Mouse (Mus musculus): ENCODE results near the gene Cercam. TPM values are rescaled to one million over a fixed set of nuclear protein-coding genes. Genes with fewer than 3 reads are reported as not detected.

Gene Cercam
- polyA plus RNA-seq (2016; fragmentation: Nextera tagmentation; extraction: Ambion mirVana): 22.8 and 26.7 TPM in 2 replicates

DNA sequence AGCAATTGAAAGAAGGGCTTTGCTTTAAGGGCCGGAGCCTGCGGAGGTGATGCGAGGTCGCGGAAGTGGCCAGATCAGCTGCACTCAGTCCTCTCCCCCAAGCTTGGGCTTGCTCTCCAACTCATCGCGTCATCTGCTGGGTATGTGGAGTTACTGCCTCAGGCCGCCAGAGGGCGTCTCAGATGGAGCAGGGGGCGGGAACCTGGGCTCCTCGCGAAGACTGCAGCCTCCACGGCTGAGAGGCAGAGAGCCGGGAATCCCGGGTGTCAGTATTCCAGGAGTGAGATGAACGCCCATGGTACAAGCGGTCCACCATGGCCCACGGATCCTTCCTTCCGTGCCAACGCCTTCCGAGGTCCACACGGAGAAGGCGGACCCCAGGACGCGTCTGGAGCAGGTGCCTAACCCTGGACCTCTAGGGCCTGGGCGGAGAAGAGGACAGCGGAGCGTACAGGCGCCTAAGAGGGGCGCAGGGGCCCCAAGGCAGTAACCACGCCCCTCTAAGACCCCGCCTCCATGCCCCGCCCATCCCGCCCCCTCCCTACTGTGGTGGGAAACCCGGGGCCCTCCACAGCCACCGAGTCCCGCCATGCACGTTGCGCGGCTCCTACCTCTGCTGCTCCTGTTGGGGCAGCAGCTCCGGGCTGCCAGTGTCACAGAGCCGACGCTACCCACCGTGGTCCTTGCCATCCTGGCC is at the start of gene Cercam:
Gene Cercam (plus strand): TSS at position 216 of the 697 bp plus-strand sequence.
- H3K9me3 ChIP-seq: no peaks in the 10 kb centered on the region
- H3K4me1 ChIP-seq: peaks cover 29% of the 10 kb centered on the region
- under 1% methylated on average over 44 of the region's 44 CpGs for WGBS
- peak within 1 kb of the TSS; percentile 71 for H3K4me3 ChIP-seq
- H3K27ac ChIP-seq: peak within 1 kb of the TSS; percentile 90
- peaks cover 17% of the 10 kb centered on the region for H3K27me3 ChIP-seq (ENCODE audit: insufficient read depth, poor library complexity, severe bottlenecking)
- peak; percentile 97 for DNase-seq (ENCODE audit: low spot score)
- H3K36me3 ChIP-seq: peaks cover 16% of the 10 kb centered on the region

DNA sequence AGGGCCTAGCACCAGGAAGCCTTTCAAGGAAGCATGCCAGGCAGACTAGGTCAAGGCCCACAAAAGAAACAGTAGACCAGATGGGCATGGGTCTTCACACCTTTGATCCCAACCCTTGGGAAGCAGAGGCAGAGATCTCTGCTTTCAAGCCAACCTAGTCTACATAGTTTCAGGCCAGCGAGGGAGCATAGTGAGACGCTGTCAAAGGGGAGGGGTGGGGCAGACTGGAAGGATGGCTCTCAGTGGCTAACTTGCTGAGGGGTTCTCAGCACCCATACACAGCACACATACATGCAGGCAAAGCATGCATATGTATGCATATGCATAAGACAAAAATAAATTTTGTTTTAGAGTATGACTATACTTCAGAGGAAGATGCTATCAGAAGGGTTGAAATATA is 49.6 kb upstream of the Cercam start:
- Histone ChIP-seq H3K27me3 (ENCODE audit: insufficient read depth, poor library complexity, severe bottlenecking) (0 out of 2 replicates have a peak, but pooled peaks cover 3% of the 10 kb centered on the region), H3K4me3 (peak overlapping the region; percentile 62), H3K9me3 (no peaks in the 10 kb centered on the region), H3K36me3 (peaks cover 25% of the 10 kb centered on the region), H3K4me1 (peaks cover 27% of the 10 kb centered on the region), H3K27ac (peak overlapping the region; percentile 96)
- no peak for DNase-seq (ENCODE audit: low spot score)
- 17% methylated on average over 2 of the region's 2 CpGs for WGBS

- Histone ChIP-seq H3K27me3 (ENCODE audit: insufficient read depth, poor library complexity, severe bottlenecking) (0 out of 2 replicates have a peak, but pooled peaks cover 3% of the 10 kb centered on the region), H3K4me1 (peaks cover 27% of the 10 kb centered on the region), H3K36me3 (peaks cover 17% of the 10 kb centered on the region), H3K4me3 (peak within 1 kb of the TSS; percentile 62), H3K27ac (peak within 1 kb of the TSS; percentile 96), H3K9me3 (no peaks in the 10 kb centered on the region)
- WGBS: 1% methylated on average over 35 of the region's 35 CpGs
- DNase-seq (ENCODE audit: low spot score): peak; percentile 91
These were observed 48.7 kb upstream of the Cercam start, which contains the start of gene Urm1 for GRCm38 (mm10) chr2:29820025-29820817. TSS of gene Urm1 (plus strand) at chr2:29820075.

DNA sequence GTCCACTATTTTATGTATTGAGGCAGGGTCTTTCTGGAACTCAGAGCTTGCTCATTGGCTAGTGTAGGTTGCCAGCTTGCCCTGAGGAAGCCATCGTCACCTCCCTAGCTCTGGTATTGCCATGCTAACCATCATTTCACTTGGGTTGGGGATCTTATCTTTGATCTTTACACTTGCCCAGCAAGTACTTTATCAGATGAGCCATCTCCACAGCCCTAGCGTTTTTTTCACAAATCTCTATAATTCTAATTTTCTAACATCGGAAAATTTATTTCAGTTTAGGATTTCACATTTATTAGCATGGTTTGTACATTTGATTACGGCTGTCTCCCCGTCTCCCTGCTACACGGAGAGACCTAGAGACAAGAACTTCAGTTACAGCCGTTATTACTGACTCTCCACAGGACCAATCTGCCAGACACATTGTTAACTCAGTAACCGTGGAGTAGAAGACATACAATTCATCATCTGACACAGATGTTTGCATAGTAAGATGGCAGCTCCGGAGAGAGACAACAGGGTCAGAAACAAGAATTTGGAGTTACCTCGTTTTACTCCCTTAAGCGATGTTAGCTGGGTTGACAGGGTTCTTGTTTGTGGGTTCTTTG is 42.5 kb upstream of the Cercam start:
- peak overlapping the region; percentile 96 for H3K4me3 ChIP-seq
- 0 out of 2 replicates have a peak, but pooled peaks cover 4% of the 10 kb centered on the region for H3K36me3 ChIP-seq
- H3K27me3 ChIP-seq (ENCODE audit: insufficient read depth, poor library complexity, severe bottlenecking): no peaks in the 10 kb centered on the region
- 19% methylated on average over 11 of the region's 11 CpGs for WGBS
- DNase-seq (ENCODE audit: low spot score): no peak
- no peaks in the 10 kb centered on the region for H3K9me3 ChIP-seq
- peak overlapping the region; percentile 89 for H3K27ac ChIP-seq
- H3K4me1 ChIP-seq: peaks cover 11% of the 10 kb centered on the region

- Histone ChIP-seq H3K27me3 (ENCODE audit: insufficient read depth, poor library complexity, severe bottlenecking) (no peaks in the 10 kb centered on the region), H3K4me3 (peak overlapping the region; percentile 96), H3K27ac (peak overlapping the region; percentile 89), H3K4me1 (peaks cover 11% of the 10 kb centered on the region), H3K36me3 (0 out of 2 replicates have a peak, but pooled peaks cover 4% of the 10 kb centered on the region), H3K9me3 (no peaks in the 10 kb centered on the region)
- DNase-seq (ENCODE audit: low spot score): peak; percentile 98
- under 1% methylated on average over 48 of the region's 48 CpGs for WGBS
These were observed 41.8 kb upstream of the Cercam start for GRCm38 (mm10) chr2:29826926-29827708.

GRCm38 (mm10) chr2:29827709-29828024 is 41.3 kb upstream of the Cercam start:
- Histone ChIP-seq H3K4me1 (peaks cover 11% of the 10 kb centered on the region), H3K9me3 (no peaks in the 10 kb centered on the region), H3K36me3 (peaks cover 7% of the 10 kb centered on the region; the same call in 1 of the 2 replicates), H3K4me3 (peak overlapping the region; percentile 96), H3K27ac (peak overlapping the region; percentile 89), H3K27me3 (ENCODE audit: insufficient read depth, poor library complexity, severe bottlenecking) (no peaks in the 10 kb centered on the region)
- DNase-seq (ENCODE audit: low spot score): no peak
- 3% methylated on average over 12 of the region's 12 CpGs for WGBS

GRCm38 (mm10) chr2:29831106-29831505 is 37.9 kb upstream of the Cercam start:
- Histone ChIP-seq H3K9me3 (no peaks in the 10 kb centered on the region), H3K27ac (no peak overlapping the region), H3K4me1 (peaks cover 11% of the 10 kb centered on the region), H3K36me3 (peaks cover 35% of the 10 kb centered on the region), H3K4me3 (no peak overlapping the region), H3K27me3 (ENCODE audit: insufficient read depth, poor library complexity, severe bottlenecking) (no peaks in the 10 kb centered on the region)
- no peak for DNase-seq (ENCODE audit: low spot score)
- 89% methylated on average over 4 of the region's 4 CpGs for WGBS

DNA sequence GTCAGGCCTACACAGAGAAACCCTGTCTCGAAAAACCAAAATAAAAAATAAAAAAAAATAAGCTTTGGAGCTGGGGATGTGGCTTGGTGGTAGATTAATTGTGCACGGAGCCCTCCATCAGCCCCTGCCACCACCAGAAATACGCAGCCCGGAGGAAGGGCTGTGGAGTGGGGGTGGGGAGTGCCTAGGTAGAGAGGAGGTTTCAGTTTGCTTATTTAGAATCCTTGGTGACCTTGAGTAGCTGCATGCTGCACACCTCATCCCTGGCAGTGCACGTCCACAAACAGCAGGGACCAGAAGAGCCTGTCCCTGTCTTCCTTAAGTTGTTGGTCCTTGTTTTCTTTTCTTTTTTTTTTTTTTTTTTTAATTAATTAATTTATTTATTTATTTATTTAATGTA is 35.2 kb upstream of the Cercam start:
- Histone ChIP-seq H3K36me3 (peaks cover 45% of the 10 kb centered on the region), H3K27ac (no peak overlapping the region), H3K27me3 (ENCODE audit: insufficient read depth, poor library complexity, severe bottlenecking) (no peaks in the 10 kb centered on the region), H3K9me3 (no peaks in the 10 kb centered on the region), H3K4me1 (no peaks in the 10 kb centered on the region), H3K4me3 (no peak overlapping the region)
- no peak for DNase-seq (ENCODE audit: low spot score)
- WGBS: 89% methylated on average over 5 of the region's 5 CpGs

GRCm38 (mm10) chr2:29835391-29835899 is 33.5 kb upstream of the Cercam start:
- no peak overlapping the region for H3K27ac ChIP-seq
- no peak overlapping the region for H3K4me3 ChIP-seq
- no peaks in the 10 kb centered on the region for H3K27me3 ChIP-seq (ENCODE audit: insufficient read depth, poor library complexity, severe bottlenecking)
- H3K4me1 ChIP-seq: peaks cover 11% of the 10 kb centered on the region
- no peak for DNase-seq (ENCODE audit: low spot score)
- WGBS: 60% methylated on average over 2 of the region's 2 CpGs
- peaks cover 48% of the 10 kb centered on the region for H3K36me3 ChIP-seq
- no peaks in the 10 kb centered on the region for H3K9me3 ChIP-seq

GRCm38 (mm10) chr2:29839460-29839859 is 29.5 kb upstream of the Cercam start:
- Histone ChIP-seq H3K36me3 (peaks cover 70% of the 10 kb centered on the region), H3K4me1 (peaks cover 15% of the 10 kb centered on the region), H3K27me3 (ENCODE audit: insufficient read depth, poor library complexity, severe bottlenecking) (peaks cover 26% of the 10 kb centered on the region)

GRCm38 (mm10) chr2:29843231-29844105 is 25.5 kb upstream of the Cercam start:
- H3K27me3 ChIP-seq (ENCODE audit: insufficient read depth, poor library complexity, severe bottlenecking): peaks cover 66% of the 10 kb centered on the region
- H3K27ac ChIP-seq: no peak overlapping the region
- WGBS: 68% methylated on average over 9 of the region's 9 CpGs
- H3K4me1 ChIP-seq: peaks cover 29% of the 10 kb centered on the region
- H3K36me3 ChIP-seq: peaks cover 61% of the 10 kb centered on the region
- no peak for DNase-seq (ENCODE audit: low spot score)
- no peak overlapping the region for H3K4me3 ChIP-seq
- no peaks in the 10 kb centered on the region for H3K9me3 ChIP-seq

More at GRCm38 (mm10) chr2:29839460-29839859, 29.5 kb upstream of the Cercam start:
- 47% methylated on average over 4 of the region's 4 CpGs for WGBS
- no peak for DNase-seq (ENCODE audit: low spot score)
- Histone ChIP-seq H3K4me3 (no peak overlapping the region), H3K9me3 (no peaks in the 10 kb centered on the region), H3K27ac (no peak overlapping the region)
